Mouse (Mus musculus) lung, adult 2 months (tissue): ENCODE measurements at regions not wholly inside any gene's neighbourhood (a gene's known extent, or its start where the extent isn't known, plus 50 kb on each side); places are given as distances from the start of the nearest gene placed in this dataset.
A peak's percentile ranks its signal among the peaks of the same experiment; 100 is the strongest.

ENCODE experiments used
- DNase-seq: peaks from one replicate; pipeline ENCODE4 v3.0.0; 2022
- H3K4me1 ChIP-seq: fragments of 200-500 bp; 2 replicates; pipeline ENCODE4 v1.6.1; 2011; ENCODE audit warnings: low read length; ENCODE audit not compliant: control insufficient read depth, insufficient read depth
- H3K4me3 ChIP-seq: fragments of 200-500 bp; replicated peaks from 2 replicates; pipeline ENCODE3; 2011; ENCODE audit warnings: low read depth, mild to moderate bottlenecking, control low read depth, low read length; ENCODE audit errors: extremely low read depth
- CTCF ChIP-seq: fragments of 200-500 bp; IDR thresholded peaks from 2 replicates; pipeline ENCODE4 v1.5.1; 2011; ENCODE audit warnings: mild to moderate bottlenecking, low read length, control low read depth; ENCODE audit not compliant: insufficient read depth
- POLR2A ChIP-seq: fragments of 200-500 bp; IDR thresholded peaks from 2 replicates; pipeline ENCODE4 v1.6.1; 2011; ENCODE audit warnings: low read depth, mild to moderate bottlenecking, control low read depth, low read length, borderline replicate concordance; ENCODE audit errors: extremely low read depth
- WGBS: fragments of 180-500 bp; shearing (Covaris S2); methylation state at CpG from one replicate; pipeline ENCODE4 v1.1.7; 2018; 5-methylcytosine and 5-hydroxymethylcytosine counted together

- Histone ChIP-seq H3K4me3 (no peak overlapping the region), H3K4me1 (no peaks in the 10 kb centered on the region)
- no peak for DNase-seq
- TF ChIP-seq CTCF (no peak), POLR2A (no peak)
Observed at GRCm38 (mm10) chrX:16421159-16421558, 101.5 kb upstream of the Cypt1 start.

GRCm38 (mm10) chrX:16421663-16422062, 101.0 kb upstream of the Cypt1 start:
- no peaks in the 10 kb centered on the region for H3K4me1 ChIP-seq
- H3K4me3 ChIP-seq = no peak overlapping the region
- no peak for TF ChIP-seq POLR2A
- TF ChIP-seq CTCF = no peak
- no peak for DNase-seq

- no peak for TF ChIP-seq POLR2A
- TF ChIP-seq CTCF = no peak
- DNase-seq = no peak
- no peaks in the 10 kb centered on the region for H3K4me1 ChIP-seq
- WGBS = 84% methylated on average over 1 of the region's 1 CpGs
- H3K4me3 ChIP-seq = no peak overlapping the region
Observed at GRCm38 (mm10) chrX:16438088-16438487, 84.6 kb upstream of the Cypt1 start.

- Histone ChIP-seq H3K4me1 (no peaks in the 10 kb centered on the region), H3K4me3 (no peak overlapping the region)
- peak; percentile 9 for DNase-seq
- WGBS = 5% methylated on average over 2 of the region's 2 CpGs
- TF ChIP-seq CTCF (0 out of 2 replicates have a peak, but pooled peaks have one; percentile 31), POLR2A (no peak)
Observed at GRCm38 (mm10) chrX:16450496-16451078, 72.1 kb upstream of the Cypt1 start.
